Mouse (Mus musculus) T-helper 17 cell (primary cell): ENCODE measurements at regions not wholly inside any gene's neighbourhood (a gene's known extent, or its start where the extent isn't known, plus 50 kb on each side); places are given as distances from the start of the nearest gene placed in this dataset.

ENCODE experiments used
- in situ Hi-C, 2 experiments: fragments of 300-600 bp; cut with MboI, MseI; formaldehyde crosslinking; loops; 1 replicate in 1 of 2; 2 replicates in 1 of 2; pipeline ENCODE4 v1.15.1; 2025; ENCODE audit warnings: high pct_unique_total_duplicates in 2 of 2

GRCm38 (mm10) chr15:97580726-97581125 is 124.9 kb downstream of the Rpap3 start:
- in situ Hi-C loops, result loop anchor here in 1 of 2 experiments (5.0 kb wide), 1 partner anchor 343 kb away; no protein-coding TSS in a partner anchor

GRCm38 (mm10) chr15:97578046-97578445 is 127.6 kb downstream of the Rpap3 start:
- in situ Hi-C loops, result loop anchor here in 1 of 2 experiments (10.0 kb wide), 1 partner anchor 253 kb away; no protein-coding TSS in a partner anchor

GRCm38 (mm10) chr15:97577196-97577595 is 128.4 kb downstream of the Rpap3 start:
- in situ Hi-C loops, result loop anchor here in 1 of 2 experiments (10.0 kb wide), 1 partner anchor 252 kb away; no protein-coding TSS in a partner anchor

GRCm38 (mm10) chr15:97572639-97573038 is 133.0 kb downstream of the Rpap3 start:
- in situ Hi-C loops, result loop anchor here in 1 of 2 experiments (10.0 kb wide), 1 partner anchor 248 kb away; no protein-coding TSS in a partner anchor

- in situ Hi-C loops, result loop anchor here in 1 of 2 experiments (10.0 kb wide), 1 partner anchor 247 kb away; no protein-coding TSS in a partner anchor
These were observed 133.7 kb downstream of the Rpap3 start for GRCm38 (mm10) chr15:97571885-97572284.

GRCm38 (mm10) chr15:97560096-97560495 is 145.5 kb downstream of the Rpap3 start:
- in situ Hi-C loops, result no loop called here

GRCm38 (mm10) chr15:97558725-97559124 is 146.9 kb downstream of the Rpap3 start:
- in situ Hi-C loops, result no loop called here

GRCm38 (mm10) chr15:97548354-97548753 is 157.3 kb downstream of the Rpap3 start:
- in situ Hi-C loops, result loop anchor here in 1 of 2 experiments (5.0 kb wide), 1 partner anchor 46 kb away; no protein-coding TSS in a partner anchor

- in situ Hi-C loops, result loop anchor here in 1 of 2 experiments (5.0 kb wide), 1 partner anchor 43 kb away; no protein-coding TSS in a partner anchor
These were observed 160.6 kb downstream of the Rpap3 start for GRCm38 (mm10) chr15:97545034-97545433.

GRCm38 (mm10) chr15:97541646-97542045 is 164.0 kb downstream of the Rpap3 start:
- in situ Hi-C loops, result no loop called here

GRCm38 (mm10) chr15:97536145-97536544 is 169.5 kb downstream of the Rpap3 start:
- in situ Hi-C loops, result no loop called here

- in situ Hi-C loops, result loop anchor here in 1 of 2 experiments (5.0 kb wide), 1 partner anchor 758 kb away; no protein-coding TSS in a partner anchor
These were observed 170.7 kb downstream of the Rpap3 start for GRCm38 (mm10) chr15:97534878-97535277.

- in situ Hi-C loops, result loop anchor here in 1 of 2 experiments (5.0 kb wide), 1 partner anchor 756 kb away; no protein-coding TSS in a partner anchor
These were observed 171.9 kb downstream of the Rpap3 start for GRCm38 (mm10) chr15:97533553-97534291.

GRCm38 (mm10) chr15:97532346-97532910 is 173.2 kb downstream of the Rpap3 start:
- in situ Hi-C loops, result loop anchor here in 1 of 2 experiments (5.0 kb wide), 1 partner anchor 755 kb away; no protein-coding TSS in a partner anchor

GRCm38 (mm10) chr15:97528291-97529050 is 177.2 kb downstream of the Rpap3 start:
- in situ Hi-C loops, result no loop called here

- in situ Hi-C loops, result loop anchor here in 1 of 2 experiments (5.0 kb wide), 1 partner anchor 88 kb away; no protein-coding TSS in a partner anchor
These were observed 185.2 kb downstream of the Rpap3 start for GRCm38 (mm10) chr15:97520395-97520794.

GRCm38 (mm10) chr15:97519919-97520345 is 185.7 kb downstream of the Rpap3 start:
- in situ Hi-C loops, result loop anchor here (5.0 to 10.0 kb wide), 2 partner anchors 88 to 355 kb away; no protein-coding TSS in a partner anchor

GRCm38 (mm10) chr15:97517926-97518325 is 187.7 kb downstream of the Rpap3 start:
- in situ Hi-C loops, result loop anchor here in 1 of 2 experiments (10.0 kb wide), 1 partner anchor 357 kb away; no protein-coding TSS in a partner anchor

- in situ Hi-C loops, result loop anchor here in 1 of 2 experiments (10.0 kb wide), 1 partner anchor 358 kb away; no protein-coding TSS in a partner anchor
These were observed 188.4 kb downstream of the Rpap3 start for GRCm38 (mm10) chr15:97517188-97517587.

GRCm38 (mm10) chr15:97515773-97516172 is 189.9 kb downstream of the Rpap3 start:
- in situ Hi-C loops, result loop anchor here in 1 of 2 experiments (10.0 kb wide), 1 partner anchor 359 kb away; no protein-coding TSS in a partner anchor
